Mouse (Mus musculus): ENCODE data around the gene Gldc.

Gene Gldc

DNA sequence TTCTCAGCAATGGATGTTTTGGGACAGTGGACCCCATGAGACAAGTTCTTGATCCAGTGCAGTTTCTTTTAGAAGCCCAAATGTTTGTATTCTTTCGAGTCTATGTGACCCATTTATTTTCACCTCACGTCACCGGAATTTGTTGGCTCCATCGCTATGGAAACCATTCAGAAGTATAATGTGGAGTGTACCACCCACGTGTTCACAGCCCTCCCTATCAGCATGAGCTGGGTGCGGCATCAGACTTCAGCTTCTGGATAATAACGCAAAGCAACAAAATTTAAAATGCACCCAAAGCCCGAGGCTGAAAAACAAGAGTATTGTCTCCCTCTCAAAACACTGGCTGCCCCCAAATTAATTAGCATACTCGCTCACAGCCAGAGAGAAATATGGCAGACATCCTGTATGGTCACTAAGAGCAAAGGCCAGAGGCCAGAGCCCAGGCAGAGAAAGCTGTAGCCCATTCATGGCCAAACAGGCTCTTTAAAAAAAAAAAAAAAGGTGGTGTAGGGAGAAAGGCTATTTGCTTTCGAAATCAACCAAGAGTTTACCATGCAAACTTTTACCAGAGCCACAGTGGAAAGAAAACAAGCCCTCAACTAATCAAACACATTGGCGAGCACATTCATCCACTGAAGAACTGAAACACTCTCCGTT is 18.1 kb downstream of the Gldc start:
- no peak for DNase-seq

DNA sequence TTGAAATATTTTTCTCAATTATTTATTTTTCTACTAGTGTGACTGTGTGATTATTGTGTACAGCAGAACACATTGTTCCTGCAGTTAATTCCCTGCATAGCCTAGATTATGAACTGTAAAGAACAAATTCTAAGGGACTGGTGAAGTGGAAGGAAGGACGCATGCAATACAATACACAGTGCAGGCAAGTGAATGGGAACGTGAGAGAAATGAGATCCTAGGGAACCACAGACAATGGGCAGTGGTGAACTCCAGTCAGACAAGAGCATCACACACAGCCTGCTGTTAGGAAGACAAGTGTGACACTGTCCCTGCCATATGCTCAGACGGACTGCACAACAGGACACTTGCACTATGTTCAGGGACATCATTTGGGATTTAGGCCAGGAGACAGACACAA is 21.5 kb downstream of the Gldc start:
- no peak for DNase-seq

DNA sequence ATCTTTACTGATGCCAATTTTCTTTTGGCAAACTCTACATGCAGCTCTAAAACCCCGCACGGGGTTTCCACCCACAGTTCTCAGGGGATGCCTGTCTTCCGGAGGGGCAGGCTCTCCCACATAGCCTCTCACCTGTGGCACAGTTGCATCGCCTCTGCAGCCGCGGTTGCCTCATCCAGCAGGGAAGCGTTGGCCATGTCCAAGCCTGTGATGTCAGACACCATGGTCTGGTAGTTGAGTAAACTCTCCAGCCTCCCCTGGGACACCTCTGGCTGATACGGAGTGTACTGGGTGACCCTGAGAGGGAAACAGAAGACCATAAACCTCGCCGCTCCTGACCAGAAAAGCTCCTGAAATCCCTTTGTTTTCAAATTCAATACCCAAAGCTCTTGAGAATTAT is 23.9 kb downstream of the Gldc start:
- DNase-seq = no peak

DNA sequence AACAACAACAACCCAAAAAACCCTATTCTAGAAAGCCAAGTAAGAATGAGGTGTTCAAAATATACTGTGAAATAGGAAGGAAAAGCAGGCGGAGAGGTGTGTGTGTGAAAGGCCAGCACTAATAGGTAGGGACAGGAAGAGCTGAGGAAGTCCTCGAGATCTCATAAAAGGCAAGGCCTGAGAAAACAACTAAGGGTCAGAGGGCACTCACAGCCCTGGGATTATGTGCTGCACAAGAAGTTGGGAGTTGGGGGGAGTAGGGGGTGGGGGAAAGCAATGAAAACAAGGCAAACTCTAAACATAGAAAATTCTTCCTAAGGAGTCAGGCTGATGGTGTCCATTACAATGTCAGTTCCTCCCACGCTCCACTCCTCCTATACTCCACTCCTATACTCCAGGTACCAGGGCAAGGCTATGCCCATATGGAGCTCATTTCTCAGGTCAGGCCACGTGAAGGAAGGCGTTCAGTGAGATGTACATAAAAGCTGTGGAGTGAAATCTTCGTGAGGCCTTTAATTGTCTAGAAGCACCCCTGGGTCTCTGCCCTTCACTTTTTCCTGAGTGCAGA is 25.9 kb downstream of the Gldc start:
- no peak for DNase-seq

DNA sequence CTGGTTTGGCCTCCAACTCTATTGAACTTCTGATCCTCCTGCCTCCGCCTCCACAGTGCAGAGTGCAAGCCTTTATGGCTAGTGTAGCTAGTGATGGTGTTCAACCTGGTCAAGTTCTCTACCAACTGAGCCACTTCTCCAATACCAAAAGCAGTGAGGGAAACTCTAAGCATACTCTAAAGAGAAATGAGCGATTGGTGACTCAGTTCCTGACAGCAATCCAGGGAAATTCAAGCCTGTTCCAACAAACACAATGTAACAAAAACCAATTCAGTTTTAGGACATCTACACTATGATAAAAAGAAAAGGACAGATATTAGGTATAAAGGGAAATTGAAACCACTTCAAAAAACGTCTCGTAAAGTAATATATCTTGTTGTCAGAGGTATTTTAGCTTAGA is 27.9 kb downstream of the Gldc start:
- DNase-seq = no peak

DNA sequence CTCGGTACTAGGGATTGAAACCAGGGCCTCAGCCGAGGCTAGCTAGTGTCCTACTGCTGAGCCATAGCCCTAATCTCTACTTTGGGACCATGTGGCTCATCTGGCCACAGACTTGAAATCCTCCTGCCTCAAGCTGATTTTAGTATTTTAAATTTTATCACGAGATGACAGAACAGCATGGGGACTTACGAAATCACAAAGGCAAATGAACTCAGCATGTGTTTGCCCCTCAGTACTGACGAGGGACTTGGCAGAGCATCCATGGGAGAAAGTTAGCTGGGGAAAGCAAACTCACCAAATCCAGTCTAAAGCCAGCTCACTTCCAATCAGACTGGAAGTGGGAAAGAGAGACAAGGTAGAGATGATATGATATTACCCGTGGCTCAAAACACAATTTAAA is 28.5 kb downstream of the Gldc start:
- DNase-seq = no peak

DNA sequence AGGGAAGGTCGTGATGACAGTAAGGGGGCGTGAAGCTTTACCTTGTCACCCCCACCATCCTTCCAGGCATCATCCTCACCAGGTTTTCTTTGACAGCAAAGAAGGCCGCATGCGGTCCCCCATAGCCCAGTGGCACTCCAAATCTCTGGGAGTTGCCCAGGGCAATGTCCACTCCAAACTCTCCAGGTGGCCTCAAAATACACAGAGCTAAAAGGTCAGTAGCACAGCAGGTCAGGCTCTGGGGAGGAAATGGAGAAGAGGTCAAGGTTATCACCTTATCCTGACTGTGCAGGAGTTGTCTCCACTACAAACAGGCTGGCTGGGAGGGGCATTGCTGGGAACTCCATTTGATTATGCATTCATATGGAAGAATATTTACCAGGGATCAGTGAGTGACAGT is 30.1 kb downstream of the Gldc start:
- no peak for DNase-seq

DNA sequence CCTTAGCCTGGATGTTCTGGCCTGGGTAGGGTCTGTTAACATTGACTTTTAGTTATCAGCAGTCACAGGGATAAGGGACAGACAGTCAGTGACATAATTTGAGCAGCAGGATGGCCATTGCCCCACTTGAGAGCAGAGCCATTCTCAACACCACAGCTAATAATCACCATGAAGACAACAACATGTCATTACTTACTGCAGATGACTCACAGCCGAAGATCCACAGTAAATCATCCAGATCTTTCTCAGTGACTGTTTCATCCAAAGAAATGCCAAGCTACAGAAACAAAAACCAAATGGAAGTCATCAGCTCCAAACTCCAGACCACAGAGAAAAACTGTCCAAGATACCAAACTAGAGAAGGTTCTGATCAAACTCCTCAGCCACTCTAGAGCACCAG is 38.9 kb downstream of the Gldc start:
- DNase-seq = no peak

DNA sequence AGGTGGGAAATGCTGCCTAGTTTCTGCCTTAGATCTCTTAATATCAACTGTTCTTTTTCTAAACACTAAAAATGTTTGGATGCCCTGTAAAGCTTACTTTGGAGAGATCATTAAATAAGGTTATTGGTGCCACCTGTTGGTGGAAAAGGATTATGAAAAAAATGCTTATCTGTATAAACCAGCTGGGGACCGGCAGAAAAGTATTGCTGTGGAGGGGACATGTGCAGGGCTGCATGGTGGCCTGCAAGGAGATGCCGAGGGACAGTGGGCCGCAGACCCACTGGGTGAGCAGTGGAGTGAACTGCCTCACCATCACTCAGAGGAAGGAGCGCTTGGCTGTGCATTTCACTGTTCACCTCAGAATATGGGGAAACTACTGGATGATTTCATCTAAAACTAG is 47.1 kb downstream of the Gldc start:
- DNase-seq = no peak

DNA sequence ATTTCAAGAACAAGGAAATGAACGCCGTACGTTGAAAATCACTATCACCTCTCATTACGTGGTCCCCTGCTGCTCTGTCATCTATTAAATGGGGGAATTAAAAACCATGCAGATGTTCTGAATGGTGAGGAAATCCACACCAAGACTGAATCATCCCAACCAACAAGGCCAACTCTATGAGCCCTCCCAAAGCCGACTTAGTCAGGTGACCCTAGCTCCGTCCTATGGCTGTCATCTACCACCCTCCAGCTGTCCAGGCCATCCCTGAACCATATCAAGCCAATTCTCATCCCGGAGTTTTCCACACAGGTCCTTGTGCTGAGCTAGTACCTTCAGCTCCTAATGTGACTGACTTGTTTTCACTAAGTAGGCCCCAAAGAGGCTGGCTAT is 49.6 kb downstream of the Gldc start:
- no peak for DNase-seq

DNA sequence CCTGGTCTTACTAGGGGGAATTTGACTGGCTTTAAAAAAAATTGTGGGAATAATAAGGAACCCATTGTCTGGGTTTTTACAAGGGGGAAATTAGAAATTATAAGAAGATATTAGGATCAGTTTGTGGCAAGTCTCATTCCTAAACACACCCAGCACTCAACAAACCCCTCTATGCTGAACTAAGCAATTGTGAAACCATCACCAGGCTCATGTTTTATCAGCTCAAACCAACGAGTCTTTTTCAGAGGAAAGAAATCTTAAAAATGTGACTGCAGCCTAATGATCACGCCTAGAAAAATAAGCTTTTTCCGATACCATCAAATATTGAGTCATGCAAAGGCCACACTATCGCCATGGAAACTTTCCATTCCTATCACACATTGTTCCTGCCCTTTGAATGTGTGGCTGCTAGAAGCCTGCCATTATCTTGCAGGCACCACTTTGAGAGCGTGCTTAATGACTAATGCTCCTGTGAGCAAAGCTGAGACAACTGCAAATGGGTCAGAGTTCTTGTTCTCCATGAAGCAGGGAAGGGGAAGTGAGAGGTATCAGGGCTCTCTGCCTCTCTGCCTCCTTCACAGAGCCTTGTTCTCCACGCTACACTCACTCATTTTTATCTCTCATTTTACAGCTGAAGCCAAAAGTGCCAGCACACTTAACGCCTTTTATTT is 50.1 kb downstream of the Gldc start:
- DNase-seq = no peak

DNA sequence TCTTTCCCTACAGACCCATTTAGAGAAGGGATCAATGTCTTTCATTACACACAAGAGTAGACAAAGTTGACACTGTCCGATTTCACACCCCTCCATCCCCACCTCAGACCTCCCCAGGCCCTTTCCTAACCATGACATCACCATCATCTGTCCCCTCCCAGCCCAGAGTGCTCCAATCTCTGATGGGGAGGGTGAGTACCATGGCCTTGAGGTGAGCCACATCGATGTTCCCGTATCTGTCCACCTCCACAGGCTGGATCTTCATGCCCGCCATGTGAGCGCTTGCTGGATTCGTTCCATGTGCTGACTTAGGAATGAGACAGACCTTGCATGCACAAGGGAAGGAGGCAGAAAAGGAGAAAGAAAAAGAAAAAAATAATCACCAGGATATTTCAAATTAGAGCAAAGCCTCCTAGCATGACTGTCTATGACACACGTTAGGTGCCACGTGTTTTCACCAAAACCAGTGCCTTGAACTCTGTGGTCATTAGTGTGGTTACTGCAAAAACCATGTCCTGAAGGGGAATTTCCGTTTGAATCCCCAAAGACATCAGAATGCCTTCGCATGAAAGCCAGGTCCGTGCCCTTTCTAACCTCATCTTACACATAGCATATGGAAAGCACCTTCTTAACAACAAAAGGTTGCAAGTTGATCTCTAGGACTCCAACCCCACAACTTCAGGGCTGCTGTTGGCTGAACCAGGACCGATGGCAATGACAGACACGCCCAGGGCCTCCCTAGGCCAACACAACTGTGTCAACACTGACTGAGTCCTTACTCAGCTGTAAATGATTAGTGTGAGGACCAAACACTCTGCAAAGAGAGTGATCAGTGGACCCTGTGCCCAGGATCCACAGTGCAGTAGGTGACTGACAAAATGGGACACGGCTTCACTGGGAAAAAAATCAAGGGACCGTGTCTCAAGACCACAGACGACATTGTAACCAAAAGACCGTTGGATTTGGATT is 56.6 kb downstream of the Gldc start:
- no peak for DNase-seq

DNA sequence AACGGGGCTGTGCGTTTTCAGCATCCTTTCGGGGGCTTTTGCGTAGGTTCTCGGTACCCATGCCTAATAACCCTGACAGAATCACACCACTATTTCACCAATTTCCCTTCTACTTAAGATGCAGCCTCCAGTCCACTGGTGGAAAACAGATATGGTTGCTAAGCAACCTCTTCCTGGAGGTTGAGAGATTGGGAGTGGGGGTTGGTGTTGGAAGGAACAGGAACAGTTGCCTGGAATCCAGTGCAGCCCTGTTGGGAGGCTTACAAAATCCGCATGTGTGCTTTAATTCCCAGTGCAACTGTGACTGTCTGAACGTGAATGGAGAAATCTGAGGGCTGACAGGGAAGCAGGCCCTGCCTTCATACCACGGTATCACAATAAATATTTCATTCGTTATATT is 57.5 kb downstream of the Gldc start:
- DNase-seq = no peak

DNA sequence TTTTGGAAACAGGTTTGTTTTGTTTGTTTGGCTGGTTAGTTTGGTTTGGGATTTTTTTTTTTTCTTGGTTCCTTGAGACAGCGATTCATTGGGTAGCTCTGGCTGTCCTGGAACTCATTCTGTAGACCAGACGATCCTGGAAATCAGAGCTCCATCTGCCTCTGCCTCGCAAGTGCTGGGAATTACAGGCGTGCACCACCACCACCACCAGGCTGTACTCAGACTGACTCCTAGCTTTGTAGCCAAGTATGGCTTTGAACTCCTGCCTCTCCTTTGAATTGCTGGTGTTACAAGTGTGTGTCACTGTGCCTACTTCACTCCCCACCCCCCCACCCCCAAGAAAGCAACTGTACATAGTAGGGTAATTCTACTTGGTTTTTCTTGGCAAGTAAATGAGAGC is 58.0 kb downstream of the Gldc start:
- no peak for DNase-seq

DNA sequence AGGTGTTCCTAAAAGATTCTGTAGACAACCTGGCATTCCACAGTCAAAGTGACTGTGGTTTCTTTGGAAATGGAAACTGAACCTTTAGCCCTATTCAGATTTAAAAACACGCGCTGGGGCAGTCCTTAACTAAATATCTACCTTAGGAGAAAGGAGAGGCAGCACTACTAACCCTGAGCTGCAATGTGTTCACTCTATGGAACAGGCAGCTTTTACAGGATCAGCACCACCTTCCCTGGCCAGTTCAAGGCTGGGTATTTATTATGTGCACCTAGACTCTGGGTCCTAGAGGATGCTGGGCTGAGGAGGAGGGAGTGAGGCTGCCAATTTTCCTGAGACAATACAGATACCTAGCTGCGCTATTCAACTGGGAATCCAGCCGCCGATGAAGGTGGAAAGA is 59.6 kb downstream of the Gldc start:
- no peak for DNase-seq

DNA sequence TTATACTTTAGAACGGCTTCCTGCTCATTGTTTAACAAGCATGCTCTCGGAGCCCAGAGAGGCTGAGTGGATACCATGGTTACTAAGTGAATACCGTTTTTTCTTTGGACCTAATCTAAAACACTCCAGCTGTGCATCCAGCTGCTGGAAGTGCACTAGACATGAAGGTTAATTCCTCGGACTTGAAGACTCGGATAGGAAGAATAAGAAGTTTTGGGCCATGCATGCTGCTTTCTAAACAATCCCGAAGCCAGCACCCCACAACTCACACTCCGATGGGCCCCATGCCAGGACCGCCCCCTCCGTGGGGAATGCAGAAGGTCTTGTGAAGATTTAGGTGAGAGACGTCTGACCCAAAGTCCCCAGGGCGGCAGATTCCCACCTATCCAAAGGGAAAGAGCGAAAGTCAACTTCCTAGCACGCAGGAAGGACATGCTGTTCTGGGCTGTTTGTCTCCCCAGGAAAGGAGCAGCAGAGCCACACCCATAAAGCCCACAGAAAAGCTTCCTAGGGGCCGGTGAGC is 60.2 kb downstream of the Gldc start:
- DNase-seq = no peak

DNA sequence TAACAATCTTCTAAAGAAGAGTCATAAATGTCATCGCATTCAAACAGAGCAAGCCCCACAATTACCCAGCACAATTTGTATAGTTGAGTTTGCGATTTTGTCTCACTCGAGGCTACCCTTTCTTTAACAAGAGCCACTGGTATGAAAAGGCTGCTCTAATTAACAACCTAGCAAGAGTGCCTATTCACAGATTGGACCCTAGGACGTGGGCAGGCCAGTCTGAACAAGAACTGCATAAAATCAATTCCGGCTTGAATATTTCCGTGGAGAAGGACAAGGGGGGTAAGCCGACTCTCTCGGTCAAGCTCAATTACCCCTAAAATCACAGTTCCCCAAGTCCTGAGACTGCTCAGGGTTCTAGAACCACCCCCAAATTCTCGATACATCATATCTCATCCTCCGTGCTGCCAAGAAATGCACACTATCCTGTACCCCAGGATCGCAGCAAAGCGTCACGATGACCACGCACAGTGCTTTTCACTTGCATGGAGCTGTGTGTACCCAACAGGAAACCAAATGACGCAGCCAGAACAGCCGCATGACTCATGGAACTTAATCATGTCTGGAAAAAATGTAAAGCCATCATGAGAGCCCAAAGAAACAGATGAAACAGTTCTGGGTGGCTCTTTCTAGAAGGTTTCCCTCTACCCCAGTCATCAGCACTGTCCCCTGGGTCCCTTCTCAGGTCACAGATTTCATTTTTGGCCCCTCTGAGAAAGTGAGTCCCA is 62.1 kb downstream of the Gldc start:
- DNase-seq = no peak

DNA sequence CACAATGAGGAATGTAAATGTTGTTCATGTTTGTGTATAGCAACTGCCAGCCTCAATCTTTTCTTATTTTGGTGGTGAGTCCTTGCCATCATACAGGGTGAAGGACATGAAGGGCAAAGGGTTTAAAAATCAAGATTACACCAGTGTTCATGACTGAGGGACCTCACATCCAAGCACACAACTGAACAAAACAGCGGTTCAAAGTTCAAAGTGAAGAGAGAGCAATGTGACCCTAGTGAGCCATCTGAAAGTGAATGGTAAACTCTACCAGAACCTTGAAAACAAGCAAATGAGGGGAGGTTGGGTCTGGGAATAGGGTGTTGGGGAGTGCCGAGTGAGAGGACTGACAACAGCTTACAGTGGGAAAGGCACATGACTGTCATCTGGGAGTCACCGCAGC is 63.8 kb downstream of the Gldc start:
- no peak for DNase-seq

DNA sequence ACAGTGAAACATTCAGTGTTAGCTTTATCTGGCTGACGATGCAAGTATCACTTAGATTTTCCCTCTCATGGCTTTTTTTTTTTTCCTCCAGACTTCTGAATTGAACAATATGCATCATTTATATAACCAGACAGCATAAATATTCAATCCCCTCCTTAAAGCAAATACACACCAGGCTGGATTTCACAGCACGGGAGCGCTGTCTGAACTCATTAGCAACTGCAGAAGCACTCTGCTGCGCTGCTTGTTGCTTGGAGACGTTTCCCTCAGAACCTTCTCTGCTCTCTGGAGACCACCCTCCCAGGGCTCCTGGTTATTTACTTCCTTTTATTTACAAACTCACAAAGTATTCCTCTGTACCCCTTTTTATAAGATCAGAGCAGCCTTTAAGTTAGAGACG is 66.1 kb downstream of the Gldc start:
- DNase-seq = no peak

DNA sequence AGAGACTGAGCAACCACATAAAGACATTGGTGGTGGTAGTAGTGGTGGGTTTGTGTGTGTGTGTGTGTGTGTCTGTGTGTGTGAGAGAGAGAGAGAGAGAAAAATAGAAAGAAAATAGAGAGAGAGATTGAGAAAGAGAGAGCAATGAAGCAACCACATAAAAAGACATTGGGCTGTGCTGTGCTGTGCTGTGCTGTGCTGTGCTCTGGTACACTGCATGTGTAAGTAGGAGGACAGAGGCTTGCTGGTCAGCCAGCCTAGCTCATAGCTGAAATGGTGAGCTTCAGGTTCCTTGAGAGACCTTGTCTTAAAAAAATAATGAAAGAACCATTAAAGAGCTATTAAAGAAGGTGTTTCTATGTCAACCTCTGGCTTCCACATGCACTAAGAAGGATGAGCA is 66.6 kb downstream of the Gldc start:
- DNase-seq = no peak

DNA sequence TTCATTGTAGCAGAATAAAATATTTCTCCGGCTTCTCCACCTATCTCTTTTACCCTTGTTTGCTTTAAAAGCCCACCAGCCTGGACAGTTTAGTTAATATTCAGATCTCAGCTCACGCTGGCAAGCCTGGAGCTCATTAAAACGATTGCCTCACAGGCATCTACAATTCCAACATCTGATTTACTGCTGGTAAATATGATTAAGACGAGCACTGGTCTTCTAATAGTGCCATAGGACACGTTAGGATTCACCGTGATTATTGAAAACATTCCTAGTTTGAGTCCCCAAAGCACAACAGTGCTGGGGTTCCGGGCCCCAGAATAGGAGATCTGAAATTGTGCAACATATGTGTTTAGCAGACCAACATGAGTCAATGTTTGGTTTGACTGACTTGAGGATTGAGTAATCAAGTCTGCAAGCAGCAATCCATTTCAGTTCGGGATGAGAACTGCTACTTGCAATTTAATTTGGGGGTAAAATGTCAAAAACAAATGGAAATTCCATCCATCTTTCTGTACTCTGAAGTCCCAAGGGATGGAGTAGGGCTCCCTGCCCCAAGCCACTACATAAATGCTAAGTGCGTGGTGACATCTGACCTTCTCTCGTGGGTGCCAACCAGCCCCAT is 67.9 kb downstream of the Gldc start:
- DNase-seq = no peak

All from thymus, adult 18-20 months (tissue).